Mouse (Mus musculus) brain, embryonic 14.5 days (tissue): Measurements from ENCODE around the gene Olfr694.

Experiments used
- CTCF ChIP-seq: fragments of 200-500 bp; IDR thresholded peaks from 2 replicates; pipeline ENCODE4 v1.5.1; 2012; ENCODE audit warnings: inconsistent platforms, mild to moderate bottlenecking, moderate library complexity, borderline replicate concordance; ENCODE audit not compliant: insufficient read depth, insufficient read length; ENCODE audit errors: extremely low read depth
- POLR2A ChIP-seq: fragments of 200-500 bp; IDR thresholded peaks from 2 replicates; pipeline ENCODE4 v1.6.1; 2012; ENCODE audit warnings: mild to moderate bottlenecking, inconsistent platforms, borderline replicate concordance; ENCODE audit not compliant: poor library complexity, insufficient read depth, insufficient read length, severe bottlenecking; ENCODE audit errors: extremely low read depth

DNA sequence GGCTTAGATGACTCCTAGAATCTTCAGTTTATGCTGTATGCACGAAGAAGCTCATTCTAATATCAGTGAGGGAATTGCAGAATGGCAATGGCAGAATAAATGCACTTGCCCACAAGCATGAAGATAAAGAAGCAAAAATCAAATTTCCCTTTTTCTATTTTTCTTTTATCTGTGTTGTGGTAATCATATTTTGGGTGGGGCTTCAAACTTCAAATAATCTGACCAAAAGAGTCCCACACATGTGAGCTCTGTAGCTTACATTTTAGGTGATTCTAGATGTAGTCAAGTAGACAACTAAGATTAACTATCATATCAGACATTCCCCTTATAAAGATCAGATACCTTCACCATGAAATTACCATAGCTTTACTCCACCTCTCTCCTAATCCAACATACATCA is 41.8 kb downstream of the Olfr694 start:
- TF ChIP-seq POLR2A (no peak), CTCF (no peak)
